Mouse (Mus musculus): ENCODE results near the gene Clock. TPM values are rescaled to one million over a fixed set of nuclear protein-coding genes. Genes with fewer than 3 reads are reported as not detected.

Gene Clock
- polyA plus RNA-seq, 1 experiment from 2014 or later, result 19.1 TPM

DNA sequence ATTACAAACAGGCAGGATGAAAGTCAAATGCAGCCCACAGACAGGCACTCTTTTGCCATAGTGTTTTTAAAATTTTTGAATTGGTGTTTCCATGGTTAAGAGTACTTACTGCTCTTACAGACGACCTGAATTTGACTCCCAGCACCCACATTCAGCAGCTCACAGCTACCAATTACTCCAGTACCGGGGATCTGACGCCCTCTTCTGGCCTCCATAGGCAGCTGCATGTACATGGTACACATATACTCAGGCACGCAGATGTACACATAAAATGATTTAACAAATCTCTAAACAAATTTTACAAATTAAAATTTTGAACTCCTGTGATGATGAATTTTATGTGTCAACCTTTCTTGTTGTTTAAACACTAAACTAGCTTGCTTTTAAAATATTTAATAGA is 134.1 kb downstream of the Clock start:
- Histone ChIP-seq H3K27ac (ENCODE audit: low read depth) (no peak overlapping the region), H3K36me3 (ENCODE audit: insufficient read depth) (no peaks in the 10 kb centered on the region), H3K27me3 (ENCODE audit: insufficient read depth, low read length) (no peaks in the 10 kb centered on the region), H3K4me3 (ENCODE audit: low read depth, low read length) (no peak overlapping the region), H3K4me2 (no peak overlapping the region), H3K9me3 (ENCODE audit: low read depth, low read length) (no peaks in the 10 kb centered on the region), H3K4me1 (ENCODE audit: insufficient read depth) (no peaks in the 10 kb centered on the region), H3K9ac (no peak overlapping the region)
- ATAC-seq (ENCODE audit: insufficient read depth), result no peak
- no peak for DNase-seq
- WGBS, result 72% methylated on average over 4 of the region's 4 CpGs
- no peak for TF ChIP-seq CTCF (IDR thresholded peaks at IDR 0.05; ENCODE audit: low read depth)

DNA sequence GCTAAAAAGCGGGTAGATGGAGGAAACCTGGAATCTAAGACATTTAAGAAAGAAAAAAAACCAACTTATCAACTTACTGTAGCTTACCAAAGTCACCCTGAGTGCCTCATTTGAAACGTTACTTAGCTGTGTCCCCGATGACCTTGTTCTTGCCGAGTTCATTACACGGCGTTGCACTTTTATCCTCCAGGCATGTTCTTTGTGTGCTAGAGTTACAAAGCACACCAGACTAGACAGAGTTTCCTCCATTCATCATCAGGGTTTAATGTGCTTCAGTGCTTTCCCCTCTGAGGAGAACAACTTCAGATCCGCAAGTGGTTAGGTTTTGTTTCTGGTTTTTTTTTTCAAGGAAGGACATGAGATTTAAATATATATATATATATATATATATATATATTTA is 139.8 kb downstream of the Clock start:
- no peaks in the 10 kb centered on the region for H3K9me3 ChIP-seq (ENCODE audit: low read depth, low read length)
- H3K27me3 ChIP-seq (ENCODE audit: insufficient read depth, low read length), result no peaks in the 10 kb centered on the region
- no peak for ATAC-seq (ENCODE audit: insufficient read depth)
- H3K4me1 ChIP-seq (ENCODE audit: insufficient read depth), result no peaks in the 10 kb centered on the region
- H3K9ac ChIP-seq, result no peak overlapping the region
- TF ChIP-seq CTCF (IDR thresholded peaks at IDR 0.05; ENCODE audit: low read depth), result no peak
- no peak for DNase-seq
- H3K4me3 ChIP-seq (ENCODE audit: low read depth, low read length), result no peak overlapping the region
- WGBS, result 73% methylated on average over 7 of the region's 7 CpGs
- H3K36me3 ChIP-seq (ENCODE audit: insufficient read depth), result no peaks in the 10 kb centered on the region
- H3K27ac ChIP-seq (ENCODE audit: low read depth), result no peak overlapping the region
- H3K4me2 ChIP-seq, result no peak overlapping the region

DNA sequence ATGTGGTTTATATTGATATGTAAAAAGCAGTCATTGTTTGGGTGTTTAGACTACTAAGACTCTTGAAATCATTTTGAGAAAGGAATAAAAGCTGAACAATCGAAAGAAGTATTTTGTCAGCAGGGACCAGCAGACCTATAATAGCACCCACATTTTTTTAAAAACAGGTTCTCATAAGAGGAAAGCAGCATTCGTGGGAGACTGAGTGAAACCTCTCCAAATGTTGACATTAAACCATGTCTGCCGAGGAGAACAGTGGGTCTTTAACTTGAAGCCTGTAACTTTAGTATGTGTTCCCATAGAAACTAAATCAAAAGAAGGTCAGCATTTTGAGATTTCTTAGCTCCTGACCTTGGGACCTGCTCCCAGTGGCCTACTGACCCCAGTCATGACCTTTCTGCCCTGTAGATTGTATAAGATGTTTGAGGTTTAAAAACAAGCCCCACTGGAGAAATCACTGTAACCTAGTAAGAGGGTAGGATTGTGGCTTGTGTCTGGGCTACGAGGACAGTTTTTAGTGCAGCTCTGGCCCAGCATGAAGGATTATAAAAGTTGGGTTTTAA is 140.7 kb downstream of the Clock start:
- Histone ChIP-seq H3K36me3 (ENCODE audit: insufficient read depth) (no peaks in the 10 kb centered on the region), H3K9ac (no peak overlapping the region), H3K9me3 (ENCODE audit: low read depth, low read length) (no peaks in the 10 kb centered on the region), H3K27ac (ENCODE audit: low read depth) (no peak overlapping the region), H3K4me2 (no peak overlapping the region), H3K4me1 (ENCODE audit: insufficient read depth) (no peaks in the 10 kb centered on the region), H3K27me3 (ENCODE audit: insufficient read depth, low read length) (no peaks in the 10 kb centered on the region), H3K4me3 (ENCODE audit: low read depth, low read length) (no peak overlapping the region)
- ATAC-seq (ENCODE audit: insufficient read depth) (no peak), DNase-seq (no peak)
- 50% methylated on average over 4 of the region's 4 CpGs for WGBS
- no peak for TF ChIP-seq CTCF (IDR thresholded peaks at IDR 0.05; ENCODE audit: low read depth)

DNA sequence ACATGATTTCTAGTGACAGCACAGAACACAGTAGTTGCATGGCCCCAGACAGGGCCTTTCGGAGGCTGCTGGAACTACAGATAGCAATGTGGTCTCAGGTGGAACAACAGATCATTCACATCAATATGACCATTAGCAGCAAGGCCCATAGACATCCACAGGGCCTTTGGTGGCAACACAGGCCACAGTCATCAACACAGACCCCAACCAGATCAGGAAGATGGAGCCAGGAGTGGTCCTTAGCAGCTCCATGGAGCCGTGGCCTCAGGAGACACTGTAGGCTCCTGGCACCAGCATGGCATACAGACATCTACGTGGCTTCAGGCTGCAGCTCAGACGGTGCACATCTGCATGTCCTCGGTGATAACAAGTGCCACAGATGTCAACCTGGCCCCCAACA is 141.7 kb downstream of the Clock start:
- no peaks in the 10 kb centered on the region for H3K9me3 ChIP-seq (ENCODE audit: low read depth, low read length)
- H3K4me1 ChIP-seq (ENCODE audit: insufficient read depth), result no peaks in the 10 kb centered on the region
- WGBS, result 66% methylated on average over 5 of the region's 5 CpGs
- H3K27me3 ChIP-seq (ENCODE audit: insufficient read depth, low read length), result no peaks in the 10 kb centered on the region
- no peak overlapping the region for H3K4me2 ChIP-seq
- no peak overlapping the region for H3K9ac ChIP-seq
- no peak overlapping the region for H3K4me3 ChIP-seq (ENCODE audit: low read depth, low read length)
- no peak overlapping the region for H3K27ac ChIP-seq (ENCODE audit: low read depth)
- H3K36me3 ChIP-seq (ENCODE audit: insufficient read depth), result no peaks in the 10 kb centered on the region
- no peak for TF ChIP-seq CTCF (IDR thresholded peaks at IDR 0.05; ENCODE audit: low read depth)
- no peak for ATAC-seq (ENCODE audit: insufficient read depth)
- DNase-seq, result no peak

DNA sequence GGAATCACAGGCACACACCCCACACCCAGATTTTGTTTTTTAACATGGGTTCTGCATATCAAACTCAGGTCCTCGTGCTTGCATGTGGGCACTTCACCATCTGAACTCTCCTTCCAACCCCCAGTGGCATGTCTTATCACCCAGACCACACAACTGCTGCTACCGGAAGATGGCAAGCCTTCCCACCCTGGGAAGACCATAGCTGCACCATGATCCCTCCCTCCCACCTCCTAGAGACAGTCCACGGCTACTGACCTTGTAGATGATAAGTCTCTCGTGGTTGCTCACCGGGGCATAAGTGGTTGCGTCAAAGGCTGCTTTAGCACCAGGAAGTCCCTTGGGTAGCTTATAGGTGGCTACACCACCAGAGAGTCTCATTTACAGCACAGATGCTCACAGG is 143.1 kb downstream of the Clock start:
- H3K36me3 ChIP-seq (ENCODE audit: insufficient read depth), result peaks cover under 1% of the 10 kb centered on the region; the same call in 1 of the 2 replicates
- WGBS, result 83% methylated on average over 6 of the region's 6 CpGs
- H3K4me3 ChIP-seq (ENCODE audit: low read depth, low read length), result no peak overlapping the region
- DNase-seq (no peak), ATAC-seq (ENCODE audit: insufficient read depth) (no peak)
- TF ChIP-seq CTCF (IDR thresholded peaks at IDR 0.05; ENCODE audit: low read depth), result no peak
- H3K27ac ChIP-seq (ENCODE audit: low read depth), result no peak overlapping the region
- no peaks in the 10 kb centered on the region for H3K9me3 ChIP-seq (ENCODE audit: low read depth, low read length)
- no peaks in the 10 kb centered on the region for H3K27me3 ChIP-seq (ENCODE audit: insufficient read depth, low read length)
- no peak overlapping the region for H3K9ac ChIP-seq
- H3K4me2 ChIP-seq, result no peak overlapping the region
- no peaks in the 10 kb centered on the region for H3K4me1 ChIP-seq (ENCODE audit: insufficient read depth)

DNA sequence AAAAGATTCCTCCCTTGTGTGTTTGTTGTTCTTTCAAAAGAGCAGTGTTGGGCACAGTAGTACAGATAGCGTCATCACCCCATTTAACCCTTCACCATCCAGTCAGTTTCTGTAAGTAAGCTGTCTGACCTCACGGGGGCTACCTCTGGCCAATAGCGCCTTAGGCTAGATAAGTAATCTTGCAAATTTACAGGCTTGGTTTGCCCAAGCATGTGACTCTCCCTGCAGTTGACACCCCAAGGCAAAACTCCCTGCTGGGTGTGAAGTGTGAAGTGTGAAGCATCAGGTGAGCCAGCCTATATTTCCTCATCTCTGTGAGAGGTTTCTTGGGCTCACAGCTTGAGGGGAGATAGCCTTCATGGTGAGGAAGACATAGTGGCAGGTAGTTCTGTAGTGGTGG is 144.5 kb downstream of the Clock start:
- DNase-seq (no peak), ATAC-seq (ENCODE audit: insufficient read depth) (no peak)
- Histone ChIP-seq H3K9ac (no peak overlapping the region), H3K27me3 (ENCODE audit: insufficient read depth, low read length) (no peaks in the 10 kb centered on the region), H3K9me3 (ENCODE audit: low read depth, low read length) (no peaks in the 10 kb centered on the region), H3K4me1 (ENCODE audit: insufficient read depth) (no peaks in the 10 kb centered on the region), H3K4me2 (no peak overlapping the region), H3K36me3 (ENCODE audit: insufficient read depth) (peaks cover 8% of the 10 kb centered on the region; the same call in 1 of the 2 replicates), H3K4me3 (ENCODE audit: low read depth, low read length) (no peak overlapping the region), H3K27ac (ENCODE audit: low read depth) (no peak overlapping the region)
- 31% methylated on average over 3 of the region's 3 CpGs for WGBS
- TF ChIP-seq CTCF (IDR thresholded peaks at IDR 0.05; ENCODE audit: low read depth), result no peak

Other genes starting within 250 kb of the Clock start
- gene Srd5a3, start 164.5 kb downstream of the Clock start, polyA plus RNA-seq (2014; fragmentation: Nextera tagmentation; extraction: Ambion mirVana), result 35.7 and 37.6 TPM in 2 replicates
- gene Tmem165, start 120.9 kb downstream of the Clock start, polyA plus RNA-seq (2014; fragmentation: Nextera tagmentation; extraction: Ambion mirVana), result 133 and 137 TPM in 2 replicates
- gene Pdcl2, start 26.4 kb upstream of the Clock start, polyA plus RNA-seq (2014; fragmentation: Nextera tagmentation; extraction: Ambion mirVana), result not detected in 2 replicates
- gene Nmu, start 59.0 kb upstream of the Clock start, polyA plus RNA-seq (2014; fragmentation: Nextera tagmentation; extraction: Ambion mirVana), result 0.23 and 0.30 TPM in 2 replicates
- gene Gm7271, start 179.2 kb upstream of the Clock start, polyA plus RNA-seq (2014; fragmentation: Nextera tagmentation; extraction: Ambion mirVana), result not detected in 2 replicates
- 37.6 and 38.6 TPM in 2 replicates for gene Exoc1, start 224.5 kb upstream of the Clock start, polyA plus RNA-seq (2014; fragmentation: Nextera tagmentation; extraction: Ambion mirVana)

Measured in lung, embryonic 14.5 days (tissue).